Mouse (Mus musculus) ovary, adult 18-20 months (tissue): ENCODE measurements around the gene Mest.

Experiments
- DNase-seq: peaks from one replicate; pipeline ENCODE4 v3.0.0; 2022; ENCODE audit warnings: low spot score, mixed read lengths

Gene Mest

DNA sequence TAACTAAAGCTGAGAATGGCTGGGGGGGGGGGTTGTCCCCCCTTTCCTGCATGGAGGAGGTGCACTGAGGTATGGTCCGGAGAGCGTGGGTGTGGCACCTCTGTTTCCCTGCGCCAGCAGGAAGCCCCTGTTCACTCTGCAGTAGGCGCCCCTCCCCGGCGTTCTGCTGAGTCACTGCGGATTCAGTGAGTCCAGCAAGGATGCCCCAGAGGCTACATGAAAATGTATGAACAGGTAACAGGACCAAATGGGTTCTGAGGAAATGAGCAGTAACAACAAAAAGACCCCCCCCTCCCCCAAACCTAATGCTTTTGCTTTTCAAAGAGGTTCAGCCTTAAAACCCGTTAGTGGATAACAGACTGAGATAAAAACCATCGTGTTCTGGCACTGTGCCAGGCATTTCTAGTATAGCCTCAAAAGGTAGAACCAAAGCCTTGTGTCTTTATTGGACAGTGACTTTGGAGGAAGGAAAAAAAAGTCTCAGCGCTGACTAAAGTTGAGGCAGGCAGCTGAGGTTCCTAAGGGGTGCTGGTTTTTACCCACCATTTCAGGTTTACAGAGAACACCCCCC is 15.9 kb downstream of the Mest start:
- no peak for DNase-seq

DNA sequence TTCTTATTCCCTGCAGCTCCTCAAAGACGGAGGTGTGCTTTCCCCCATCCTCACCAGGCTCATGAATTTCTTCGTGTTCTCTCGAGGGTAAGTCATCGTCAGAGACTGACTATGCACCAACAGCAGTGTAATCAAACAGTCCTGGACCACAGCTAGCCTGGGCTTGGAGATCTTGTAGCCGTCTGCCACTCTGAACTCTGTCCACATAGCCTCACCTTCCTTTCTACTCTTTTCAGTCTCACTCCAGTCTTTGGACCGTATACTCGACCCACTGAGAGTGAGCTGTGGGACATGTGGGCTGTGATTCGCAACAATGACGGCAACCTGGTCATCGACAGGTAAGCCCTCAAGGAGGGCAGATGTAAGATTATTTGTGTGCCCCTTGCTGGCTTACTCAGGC is 21.5 kb downstream of the Mest start:
- no peak for DNase-seq

DNA sequence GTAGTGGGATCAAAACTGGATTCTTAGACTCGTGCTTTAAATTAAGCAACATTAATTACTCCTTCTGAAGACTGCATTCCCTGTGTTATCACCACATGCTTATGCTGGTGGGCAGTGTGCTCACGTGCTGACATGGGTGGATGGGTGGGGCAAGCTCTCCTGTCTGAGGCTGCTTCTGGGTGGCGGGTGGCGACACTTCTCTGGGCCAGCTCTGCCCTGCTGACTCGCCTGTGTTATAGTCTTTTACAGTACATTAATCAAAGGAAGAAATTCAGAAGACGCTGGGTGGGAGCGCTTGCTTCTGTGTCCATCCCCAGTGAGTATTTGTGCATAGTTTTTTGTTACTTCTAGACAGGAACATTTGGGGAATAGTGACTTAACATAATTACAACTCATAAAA is 22.2 kb downstream of the Mest start:
- DNase-seq = no peak

- no peak for DNase-seq
Measured at GRCm38 (mm10) chr6:30747631-30748357, 24.4 kb downstream of the Mest start.

DNA sequence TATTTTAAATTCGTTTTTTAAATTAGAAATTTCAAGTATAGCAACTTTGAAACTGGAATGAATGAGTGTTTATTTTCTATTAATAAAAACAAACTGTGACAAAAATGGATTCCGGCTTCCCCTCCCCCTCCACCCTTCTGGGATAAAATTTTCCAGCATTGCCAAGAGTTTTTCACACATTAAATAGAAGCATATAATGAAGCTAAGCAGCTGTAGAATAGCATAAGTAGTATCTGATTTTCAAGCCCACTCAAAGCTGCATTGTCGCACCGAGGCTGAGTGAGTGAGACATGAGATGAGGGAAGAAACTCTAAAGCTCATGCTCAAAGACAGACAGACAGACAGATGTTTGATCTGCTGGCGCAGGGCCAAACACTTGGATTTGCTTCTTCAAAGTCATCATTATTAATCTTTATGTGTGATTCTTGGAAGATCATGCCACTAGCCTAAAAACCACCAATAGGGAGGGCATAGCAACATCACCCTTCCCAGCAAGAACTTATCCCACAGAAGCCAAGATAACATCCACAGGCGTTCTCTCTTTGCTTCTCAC is 25.1 kb downstream of the Mest start:
- no peak for DNase-seq

DNA sequence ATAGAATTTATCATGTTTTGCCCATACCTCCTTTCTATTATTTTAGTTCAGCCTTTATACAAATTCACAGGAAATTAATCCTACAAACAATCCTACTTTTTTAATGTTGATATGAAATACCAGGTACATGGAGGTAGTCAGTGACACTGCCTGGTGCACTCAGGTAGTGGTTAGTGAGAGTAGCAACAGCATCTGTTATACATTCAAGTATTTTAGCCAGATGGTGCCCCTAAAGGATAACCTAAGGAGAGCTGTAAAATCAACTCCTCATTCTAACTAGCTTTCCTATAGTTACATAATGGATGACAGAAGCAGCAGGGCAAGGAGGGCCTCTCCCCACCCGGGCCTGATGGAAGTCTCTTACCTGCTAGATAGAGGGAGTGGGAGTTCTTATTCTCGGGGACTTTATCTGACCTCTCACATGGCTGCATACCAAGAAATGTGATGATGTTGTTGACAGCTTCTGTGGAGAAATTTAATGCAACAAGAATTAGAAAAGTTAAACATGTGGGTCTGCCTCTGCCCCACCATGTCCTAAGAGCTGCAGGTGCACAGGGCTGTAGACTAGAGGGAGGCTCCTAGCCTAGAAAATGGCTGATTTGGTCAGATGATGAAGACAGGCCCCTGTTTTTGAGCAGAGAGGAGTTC is 25.8 kb downstream of the Mest start:
- DNase-seq = no peak

DNA sequence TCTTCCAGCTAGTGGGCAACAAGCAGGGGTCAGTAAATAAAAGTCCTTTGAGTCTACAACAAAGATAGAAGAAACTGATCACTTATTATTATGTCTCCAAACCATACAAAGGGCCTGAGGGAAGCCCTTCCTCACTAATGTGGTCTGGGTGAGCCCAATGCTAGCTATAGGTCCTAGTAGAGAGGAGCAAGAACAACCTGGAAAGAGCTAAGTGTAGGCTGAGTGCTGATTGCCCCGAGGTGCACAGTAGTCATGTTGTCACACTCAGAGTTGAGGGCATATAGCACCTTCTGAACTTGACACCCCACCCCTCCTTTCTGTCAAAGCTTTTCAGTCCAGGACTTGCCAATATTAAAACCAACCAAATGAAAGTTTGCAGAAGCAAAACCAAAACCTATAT is 26.5 kb downstream of the Mest start:
- no peak for DNase-seq

DNA sequence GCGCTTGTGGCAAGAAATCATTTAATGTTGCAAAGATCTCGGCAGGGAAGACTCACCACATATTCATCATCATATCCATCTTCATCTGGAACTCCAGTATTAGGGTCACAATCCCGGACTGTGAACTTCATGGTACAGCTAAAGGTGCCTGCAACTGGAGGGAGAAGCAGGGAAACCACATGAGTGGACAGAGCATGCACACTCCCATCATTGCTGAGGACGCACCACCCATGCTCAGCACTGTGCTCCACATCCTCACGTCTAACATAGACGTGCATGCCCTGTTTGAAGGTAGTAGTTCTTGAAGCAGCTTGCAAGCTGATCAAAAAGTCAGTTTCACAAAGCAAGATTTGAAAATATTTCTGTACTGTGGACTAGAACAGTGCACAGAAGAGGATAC is 27.1 kb downstream of the Mest start:
- DNase-seq = no peak

DNA sequence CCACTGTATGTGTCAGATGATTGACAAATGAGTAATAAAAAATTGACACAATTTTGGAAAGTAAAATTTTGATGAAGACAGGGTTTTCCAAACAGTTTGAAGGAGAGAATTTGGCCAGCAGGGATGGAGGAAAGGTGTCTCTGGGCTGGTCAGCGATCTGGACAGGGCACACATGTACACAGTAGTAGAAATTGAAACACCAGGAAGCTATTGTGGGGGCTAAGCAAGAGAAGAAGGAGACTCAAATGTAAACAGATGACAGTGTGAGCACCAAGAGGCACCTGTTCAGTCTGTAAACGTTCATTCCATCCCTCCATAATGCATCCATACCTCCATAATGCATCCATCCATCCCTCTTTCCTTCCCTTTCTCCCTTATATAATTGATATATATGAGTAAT is 27.9 kb downstream of the Mest start:
- DNase-seq = no peak
